Mouse (Mus musculus) cerebellum, adult 11-12 months (tissue): ENCODE data around the gene Nars2.

Experiments
- DNase-seq: peaks from one replicate; pipeline ENCODE4 v3.0.0; 2022

Gene Nars2

GRCm38 (mm10) chr7:96971027-96971996 lies 20.0 kb downstream of the Nars2 start:
- DNase-seq: no peak

DNA sequence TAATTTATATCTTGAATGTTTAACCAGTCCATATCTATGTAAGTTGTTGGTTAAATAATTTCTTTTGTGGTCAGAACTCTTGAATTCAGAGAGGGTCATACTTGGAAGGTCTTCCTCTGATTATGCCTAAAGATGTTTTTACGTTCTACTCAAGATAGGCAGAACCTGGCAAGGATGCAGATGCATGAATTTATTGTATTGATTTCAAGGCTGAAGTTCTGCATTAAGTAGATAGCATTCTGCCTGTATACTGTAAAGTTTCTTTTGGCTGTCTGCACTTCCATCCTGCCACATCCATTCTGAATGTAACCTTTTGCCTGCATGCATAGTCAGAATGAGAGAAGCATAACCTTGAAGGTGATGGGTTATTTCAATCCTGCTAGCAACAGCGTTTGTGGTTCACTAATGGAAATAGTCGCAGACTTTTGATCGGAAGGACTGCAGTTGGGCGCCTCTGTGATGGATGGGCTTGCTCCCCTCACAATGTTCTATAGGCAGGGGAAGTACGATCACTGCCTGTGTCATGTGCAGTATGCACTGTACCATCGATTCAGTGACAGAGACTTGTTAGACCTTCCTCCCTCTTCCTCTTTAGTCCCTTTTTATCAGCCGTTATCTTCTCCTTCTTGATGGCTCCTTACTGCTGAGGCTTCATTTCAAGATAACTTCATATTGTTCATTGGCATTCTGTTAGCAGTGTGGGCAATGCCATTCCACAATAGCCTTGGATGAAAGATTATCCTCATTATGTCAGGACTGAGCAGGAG lies 21.0 kb downstream of the Nars2 start:
- DNase-seq: no peak

DNA sequence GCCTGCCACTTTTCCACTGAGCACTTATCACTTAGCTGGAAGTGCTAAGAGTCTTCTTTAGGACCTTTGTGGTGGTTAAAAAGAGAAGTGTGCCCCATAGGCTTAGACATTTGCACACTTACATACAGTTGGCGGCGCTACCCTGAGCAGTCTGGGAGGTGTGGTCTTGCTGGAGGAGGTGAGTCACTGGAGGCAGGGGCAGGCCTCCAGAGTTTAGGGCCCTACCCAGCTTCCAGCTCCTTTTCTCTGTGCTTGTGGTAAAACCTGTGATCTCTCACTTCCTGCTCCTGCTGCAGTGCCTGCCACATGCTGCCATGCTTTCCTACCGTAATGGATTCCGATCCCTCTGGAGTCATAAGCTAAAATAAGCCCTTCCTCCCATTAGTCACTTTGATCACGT lies 24.6 kb downstream of the Nars2 start:
- DNase-seq: no peak

- no peak for DNase-seq
These were observed 25.9 kb downstream of the Nars2 start for GRCm38 (mm10) chr7:96977209-96977608.

GRCm38 (mm10) chr7:96981366-96981765 lies 30.1 kb downstream of the Nars2 start:
- no peak for DNase-seq

DNA sequence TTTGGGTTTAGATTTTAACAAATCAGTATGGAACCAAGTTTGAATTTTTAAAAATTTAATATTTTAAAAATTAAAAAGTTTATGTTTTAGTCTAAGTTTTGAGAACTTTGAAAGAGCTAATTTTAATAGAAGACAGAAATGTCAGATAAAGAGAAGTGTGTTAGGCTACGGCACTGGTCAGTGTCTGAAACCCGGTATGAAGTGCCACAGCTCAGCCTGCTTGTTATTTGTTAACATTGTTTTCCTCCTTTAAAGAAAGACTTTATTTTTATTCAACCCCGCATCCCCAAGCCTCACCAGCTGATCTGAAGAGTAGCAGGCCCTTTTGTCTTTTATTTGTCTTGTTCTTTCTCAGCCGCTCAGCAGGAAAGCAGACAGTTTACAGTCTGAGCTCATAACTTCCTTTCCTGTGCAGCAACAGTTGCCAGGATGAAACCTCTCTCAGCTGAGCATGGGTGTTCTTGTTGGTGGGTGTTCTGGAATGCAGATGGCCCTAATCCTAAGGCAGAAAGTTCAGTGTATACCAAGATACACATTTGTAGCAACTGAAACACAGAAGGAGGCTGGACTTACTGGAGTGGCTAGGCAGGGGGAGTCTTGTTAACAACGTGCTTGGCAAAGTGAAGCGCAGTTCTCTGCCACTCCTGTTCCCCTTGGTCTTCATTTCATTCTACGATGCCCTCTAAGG lies 32.5 kb downstream of the Nars2 start:
- DNase-seq: no peak

DNA sequence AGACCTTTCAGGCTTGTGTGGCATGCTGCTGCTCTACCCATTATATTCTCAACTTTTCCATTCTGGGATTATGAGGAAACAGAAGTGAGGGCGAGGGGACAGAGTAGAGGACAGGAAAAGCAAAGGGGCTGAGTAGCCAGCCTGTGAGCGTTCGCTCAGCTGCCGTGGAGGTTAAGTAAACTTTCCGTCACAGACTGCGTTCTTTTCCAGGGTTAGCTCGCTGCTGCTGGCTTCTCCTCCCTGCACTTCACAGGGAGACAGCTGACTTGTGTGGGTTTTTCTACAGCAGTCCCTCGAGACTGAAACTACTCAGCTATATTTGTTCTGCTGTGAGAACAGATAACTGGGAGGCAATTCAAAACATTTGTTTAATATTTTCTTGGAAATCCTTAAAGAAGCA lies 34.5 kb downstream of the Nars2 start:
- no peak for DNase-seq

GRCm38 (mm10) chr7:96986795-96987445 lies 35.6 kb downstream of the Nars2 start:
- DNase-seq: no peak

DNA sequence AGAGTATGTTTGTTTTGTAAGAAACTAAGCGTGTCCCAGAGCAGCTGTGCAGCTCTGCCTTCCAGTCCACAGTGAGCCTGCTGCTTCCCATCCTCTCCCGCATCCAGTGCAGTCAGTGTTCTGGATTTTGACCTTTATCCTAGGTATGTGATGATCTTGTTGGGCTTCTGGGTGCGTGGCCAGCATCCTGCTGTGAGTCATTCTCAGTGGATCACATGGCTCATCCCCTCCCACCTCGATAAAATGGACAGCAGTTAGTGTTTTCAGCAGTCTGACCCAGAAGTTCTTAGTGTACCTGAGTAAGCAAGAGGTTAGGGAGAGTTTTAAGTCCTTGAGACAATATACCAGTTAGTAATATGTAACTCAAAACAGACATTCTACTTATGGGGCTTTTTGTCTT lies 36.4 kb downstream of the Nars2 start:
- no peak for DNase-seq

GRCm38 (mm10) chr7:97012956-97013355 lies 61.7 kb downstream of the Nars2 start:
- no peak for DNase-seq

- DNase-seq: no peak
These were observed 66.7 kb downstream of the Nars2 start for GRCm38 (mm10) chr7:97018005-97018404.

- DNase-seq: no peak
These were observed 67.1 kb downstream of the Nars2 start for GRCm38 (mm10) chr7:97018418-97018817.

GRCm38 (mm10) chr7:97019303-97019702 lies 68.0 kb downstream of the Nars2 start:
- no peak for DNase-seq

- no peak for DNase-seq
These were observed 75.6 kb downstream of the Nars2 start for GRCm38 (mm10) chr7:97026772-97027358.

GRCm38 (mm10) chr7:97029151-97029550 lies 77.8 kb downstream of the Nars2 start:
- DNase-seq: no peak

GRCm38 (mm10) chr7:97032412-97032811 lies 81.1 kb downstream of the Nars2 start:
- no peak for DNase-seq

- no peak for DNase-seq
These were observed 88.3 kb downstream of the Nars2 start for GRCm38 (mm10) chr7:97039641-97040040.

DNA sequence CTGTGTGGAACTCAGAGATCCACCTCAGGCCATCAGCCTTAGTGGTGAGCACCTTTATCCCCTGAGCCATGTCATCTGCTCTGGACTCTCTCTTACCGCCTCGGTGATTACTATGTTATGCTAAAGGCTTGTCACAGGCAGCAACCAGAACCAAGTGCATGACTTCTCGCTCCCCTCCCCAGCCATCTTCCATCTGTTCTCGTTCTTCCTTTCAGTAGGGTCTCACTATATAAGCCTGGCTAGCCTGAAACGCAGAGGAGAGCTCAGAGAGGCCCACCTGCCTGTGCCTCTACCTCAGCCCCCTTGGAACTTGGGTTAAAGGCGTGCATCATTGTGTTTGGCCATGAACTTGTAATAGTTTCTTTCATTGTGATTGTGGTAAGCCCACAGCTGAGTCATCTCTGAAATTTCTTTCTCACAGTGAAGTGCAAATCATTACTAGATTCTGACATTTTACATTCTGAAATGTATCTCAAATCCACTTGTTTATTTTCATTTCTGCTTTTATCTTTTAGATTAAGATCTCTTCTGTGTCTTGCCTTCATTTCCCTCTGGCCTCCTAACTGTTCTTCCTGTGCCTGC lies 90.7 kb downstream of the Nars2 start:
- DNase-seq: no peak

DNA sequence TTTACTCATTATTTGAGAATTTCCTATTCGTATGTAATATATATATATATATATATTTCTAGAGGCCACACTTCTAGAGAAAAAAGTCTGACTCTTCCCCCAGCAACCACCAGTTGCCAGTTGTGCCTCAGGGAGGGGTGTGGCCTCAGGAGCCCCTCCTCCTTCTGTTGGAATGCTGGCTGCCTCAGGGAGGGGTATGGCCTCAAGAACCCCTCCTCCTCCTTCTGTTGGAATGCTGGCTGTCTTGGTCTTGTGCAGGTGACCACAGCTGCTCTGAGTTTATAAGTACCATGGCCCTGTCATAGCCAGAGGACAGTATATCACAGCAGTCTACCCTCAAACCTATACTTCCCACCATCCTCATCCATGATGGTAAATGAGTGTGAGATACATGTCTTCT lies 91.7 kb downstream of the Nars2 start:
- DNase-seq: no peak

DNA sequence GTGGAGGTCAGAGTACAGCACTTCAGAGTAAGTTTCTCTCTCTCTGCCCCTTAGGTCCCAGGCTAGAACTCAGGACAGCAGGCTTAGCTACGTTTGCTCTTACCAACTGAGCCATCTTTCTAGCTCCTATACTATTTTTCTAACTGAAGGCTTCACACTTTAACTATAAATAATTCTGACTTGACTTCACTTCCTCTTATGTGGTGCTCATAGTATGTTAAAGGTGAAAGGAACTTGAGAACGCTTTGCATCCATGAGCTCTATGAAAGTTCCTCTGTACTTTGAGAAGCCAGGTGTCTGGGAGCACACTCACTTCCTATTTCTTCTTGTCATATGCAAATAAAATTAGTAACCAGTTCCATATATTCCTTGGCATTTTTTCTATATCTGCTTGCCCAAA lies 109.7 kb downstream of the Nars2 start:
- DNase-seq: no peak

GRCm38 (mm10) chr7:97071512-97071911 lies 120.2 kb downstream of the Nars2 start:
- no peak for DNase-seq

GRCm38 (mm10) chr7:97072061-97072460 lies 120.8 kb downstream of the Nars2 start:
- no peak for DNase-seq
